Mouse (Mus musculus): ENCODE results near the gene Kctd15.

Gene Kctd15

DNA sequence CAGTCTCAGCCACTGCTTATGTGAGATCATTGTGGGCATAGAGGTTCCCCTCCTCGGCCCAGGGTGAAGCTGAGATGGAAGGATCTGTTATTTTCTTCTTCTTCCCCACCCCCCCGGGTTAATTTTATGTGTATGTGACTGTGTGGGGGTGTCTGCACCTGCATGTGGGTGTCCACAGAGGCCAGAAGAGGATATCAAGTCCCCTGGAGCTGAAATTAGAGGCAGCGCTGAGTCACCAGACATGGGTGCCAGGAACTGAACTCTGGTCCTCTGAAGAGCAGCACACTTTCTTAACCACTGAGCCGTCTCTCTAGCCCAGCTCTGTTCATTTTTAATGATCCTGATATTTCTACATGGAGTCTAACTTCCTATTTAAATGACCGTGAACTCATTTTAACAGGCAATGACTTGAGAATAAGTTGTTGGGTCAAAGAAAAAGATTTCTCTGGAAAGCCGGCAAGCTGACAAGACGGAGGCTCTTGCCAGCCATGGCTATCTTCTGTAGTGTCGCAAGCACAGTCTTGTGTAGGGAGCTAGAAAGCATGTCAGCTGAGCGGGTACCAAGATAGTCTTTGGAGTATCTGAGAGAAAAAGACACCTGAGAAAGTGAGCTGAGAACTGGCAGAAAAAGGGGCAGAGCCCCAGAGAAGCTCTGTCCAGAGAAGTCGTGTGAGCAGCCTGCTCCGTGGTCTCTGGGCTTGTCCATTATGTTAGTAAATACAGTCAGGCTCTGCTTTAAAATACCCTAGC lies 38.2 kb downstream of the Kctd15 start:
- DNase-seq = no peak

DNA sequence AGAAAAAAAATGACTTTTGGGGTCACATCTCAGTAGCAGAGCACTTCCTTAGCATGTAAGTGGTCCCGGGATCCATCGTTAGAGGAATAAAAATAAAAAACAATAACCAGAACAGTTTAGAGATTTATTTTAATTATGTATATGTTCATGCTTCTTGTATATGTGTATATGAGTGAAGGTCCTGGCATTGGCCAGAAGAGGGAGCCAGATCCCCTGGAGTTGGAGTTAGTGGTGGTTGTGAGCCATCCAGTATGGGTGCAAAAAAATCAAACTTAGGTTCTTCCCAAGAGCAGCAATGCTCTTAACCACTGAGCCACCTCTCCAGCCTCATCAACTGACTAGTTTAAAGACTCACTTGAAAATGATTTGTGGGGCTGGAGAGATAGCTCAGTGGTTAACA lies 40.3 kb downstream of the Kctd15 start:
- DNase-seq = peak; percentile 21

DNA sequence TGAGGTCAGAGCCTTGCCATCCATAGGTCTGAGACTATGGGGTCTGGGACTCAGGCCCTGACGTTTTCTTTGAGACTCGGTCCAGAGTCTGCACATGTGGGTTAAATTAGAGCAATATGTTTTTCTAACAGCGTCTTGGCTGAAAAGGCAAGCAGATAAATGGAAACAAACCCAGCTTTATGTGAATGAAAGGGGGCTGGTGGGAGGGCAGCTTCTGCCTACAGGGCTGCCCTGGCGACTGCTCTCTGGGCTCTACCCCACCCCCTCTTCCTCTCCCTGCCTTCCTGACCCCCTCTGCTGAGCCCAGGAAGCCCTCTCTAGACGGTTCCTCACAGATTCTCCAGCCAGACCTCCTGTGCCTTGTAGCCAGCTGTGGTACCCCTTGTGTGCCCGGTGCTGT lies 46.1 kb downstream of the Kctd15 start:
- no peak for DNase-seq

DNA sequence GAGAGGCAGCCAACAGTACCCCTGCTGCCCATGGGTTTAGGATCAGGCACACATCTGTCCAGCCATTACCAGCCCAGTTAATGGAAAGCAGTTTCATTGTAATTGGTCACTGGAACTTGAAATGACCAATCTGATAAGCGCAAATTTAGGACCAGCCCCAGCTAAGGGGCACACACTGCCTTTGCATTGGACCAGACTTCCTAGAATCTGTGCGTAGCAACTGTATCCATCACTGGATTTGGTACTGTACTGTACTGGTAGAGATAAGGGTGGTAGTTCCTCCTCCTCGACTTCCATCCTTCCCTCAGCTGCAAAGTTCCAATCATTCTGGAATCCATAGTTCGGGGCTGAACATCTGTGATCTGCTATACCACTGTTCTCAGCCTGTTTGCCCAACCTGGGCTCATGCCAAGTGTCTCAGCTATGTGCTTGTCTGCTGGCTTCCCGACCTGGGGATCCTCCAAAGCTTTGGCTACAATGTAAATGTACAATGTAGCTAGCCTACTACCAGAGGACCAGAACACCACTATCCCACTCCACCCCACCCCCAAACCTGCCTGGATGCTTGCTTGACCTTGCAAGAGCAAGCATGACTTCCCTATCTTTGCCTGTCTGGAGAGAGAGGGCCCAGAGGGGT lies 49.1 kb downstream of the Kctd15 start:
- no peak for DNase-seq

DNA sequence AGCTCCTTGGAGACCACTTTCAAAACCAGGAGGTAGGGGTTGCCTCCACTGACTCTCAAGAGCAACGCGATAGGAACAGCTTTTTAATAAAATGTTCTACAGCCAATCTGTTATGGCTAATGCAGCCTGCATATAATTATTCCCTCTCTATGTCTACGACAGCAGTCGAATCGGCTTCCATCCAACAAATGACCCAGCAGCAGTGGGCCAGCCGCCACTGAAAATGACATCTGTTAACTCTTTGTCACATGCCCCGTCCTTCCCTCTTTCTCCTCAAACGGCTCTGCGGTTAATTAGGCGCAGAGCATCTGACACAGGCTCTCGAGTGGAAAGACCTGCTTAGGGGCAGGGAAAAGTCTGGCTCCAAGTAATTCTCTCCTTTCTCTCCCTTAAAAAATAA lies 49.8 kb downstream of the Kctd15 start:
- no peak for DNase-seq

DNA sequence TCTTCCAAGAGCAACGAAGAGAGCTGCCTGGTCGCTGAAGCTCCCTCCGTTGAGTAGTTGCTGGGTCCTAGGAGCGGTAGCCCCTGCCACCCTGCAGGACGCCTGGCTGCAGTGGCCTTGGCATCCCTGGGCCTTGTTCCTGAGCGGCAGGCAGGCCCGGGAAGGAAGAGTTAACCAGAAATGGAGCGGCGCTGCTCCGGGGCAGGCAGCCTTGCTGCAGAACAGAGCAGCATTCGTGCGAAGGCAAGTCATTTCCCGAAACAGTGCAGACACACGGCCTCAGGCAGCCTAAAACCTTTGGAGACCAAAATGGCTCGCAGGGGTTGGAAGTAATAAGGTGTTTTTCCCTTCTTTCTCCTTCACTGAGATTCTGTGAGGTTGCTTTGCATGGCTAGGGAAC lies 50.5 kb downstream of the Kctd15 start:
- no peak for DNase-seq

DNA sequence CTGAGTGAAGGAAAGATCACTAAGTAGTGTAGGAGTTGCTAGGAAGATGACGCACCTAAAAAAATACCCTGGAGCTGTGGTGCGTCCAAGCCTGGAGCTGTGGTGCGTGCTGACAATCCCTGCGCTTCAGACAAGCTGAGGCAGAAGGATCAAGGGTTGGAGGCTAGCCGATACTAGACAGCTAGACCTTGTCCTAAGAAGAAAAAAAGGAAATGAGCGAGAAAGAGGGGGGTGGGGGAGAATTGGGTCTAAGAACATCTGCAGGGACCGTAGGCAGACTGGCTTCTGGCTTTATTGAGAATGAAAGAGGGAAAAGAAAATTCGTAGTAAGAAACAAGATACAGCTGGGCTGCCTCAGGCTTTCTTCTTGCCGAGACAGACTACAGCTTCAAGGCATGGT lies 58.0 kb downstream of the Kctd15 start:
- DNase-seq = no peak

DNA sequence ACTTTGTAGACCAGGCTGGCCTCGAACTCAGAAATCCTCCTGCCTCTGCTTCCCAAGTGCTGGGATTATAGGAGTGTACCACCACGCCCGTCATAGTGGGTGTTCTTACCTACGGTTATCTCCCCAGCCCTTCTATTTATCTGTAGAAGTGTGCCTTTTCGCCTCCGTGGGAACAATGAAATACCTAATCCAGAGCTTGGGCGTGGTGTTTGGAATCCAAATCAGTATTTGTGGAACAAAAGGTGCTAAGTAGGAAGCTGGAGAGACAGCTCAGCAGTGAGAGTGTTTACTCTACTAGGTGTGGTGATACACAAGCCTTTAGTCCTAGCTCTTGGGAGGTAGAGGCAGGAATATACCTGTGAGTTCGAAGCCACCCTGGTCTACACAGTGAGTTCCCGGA lies 58.5 kb downstream of the Kctd15 start:
- DNase-seq = no peak

DNA sequence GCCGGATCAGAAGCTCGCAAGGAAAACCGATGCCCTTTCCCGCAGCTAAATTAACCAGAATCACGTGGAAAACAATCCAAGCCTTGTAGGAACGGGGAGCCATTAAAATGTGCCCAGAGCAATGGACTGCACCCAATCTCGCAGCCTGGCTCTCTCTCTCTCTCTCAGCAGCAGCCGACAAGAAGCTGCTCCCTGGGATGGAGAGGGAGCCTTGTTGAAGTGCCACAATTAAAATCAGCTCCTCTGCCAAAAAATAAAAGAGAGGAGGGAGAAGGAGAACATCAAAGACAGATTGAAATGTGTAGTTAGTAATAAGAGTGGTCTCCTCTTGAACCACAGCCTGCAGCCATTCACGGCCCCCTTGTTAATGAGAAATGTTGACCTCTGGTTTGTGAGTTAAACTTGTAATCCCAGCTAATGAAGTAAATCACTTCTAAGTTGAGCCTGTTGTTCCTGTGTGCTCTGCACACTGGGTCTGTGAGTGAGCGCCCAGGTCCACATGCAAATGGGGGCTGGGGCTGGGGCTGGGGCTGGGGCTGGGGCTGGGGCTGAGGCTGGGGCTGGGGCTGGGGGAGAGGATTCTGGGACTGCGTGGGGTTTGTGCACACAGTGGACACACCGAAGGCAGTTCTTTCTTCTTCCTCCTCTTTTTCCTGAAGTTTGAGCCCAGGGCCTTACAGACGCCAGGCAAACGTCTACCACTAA lies 59.8 kb downstream of the Kctd15 start:
- DNase-seq = no peak

DNA sequence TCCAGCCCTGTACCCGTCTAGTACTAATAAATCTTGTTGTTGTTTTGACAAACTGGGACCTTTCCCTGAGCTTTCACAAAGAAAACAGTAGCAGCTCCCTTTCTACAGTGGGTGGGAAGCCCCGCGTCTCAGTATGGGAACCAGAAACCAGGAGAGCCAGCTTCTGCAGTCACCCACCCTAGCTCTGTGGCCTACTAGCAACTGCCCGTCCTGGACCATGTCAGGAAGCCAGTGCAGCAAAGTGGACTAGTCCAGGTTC lies 61.3 kb downstream of the Kctd15 start:
- no peak for DNase-seq

DNA sequence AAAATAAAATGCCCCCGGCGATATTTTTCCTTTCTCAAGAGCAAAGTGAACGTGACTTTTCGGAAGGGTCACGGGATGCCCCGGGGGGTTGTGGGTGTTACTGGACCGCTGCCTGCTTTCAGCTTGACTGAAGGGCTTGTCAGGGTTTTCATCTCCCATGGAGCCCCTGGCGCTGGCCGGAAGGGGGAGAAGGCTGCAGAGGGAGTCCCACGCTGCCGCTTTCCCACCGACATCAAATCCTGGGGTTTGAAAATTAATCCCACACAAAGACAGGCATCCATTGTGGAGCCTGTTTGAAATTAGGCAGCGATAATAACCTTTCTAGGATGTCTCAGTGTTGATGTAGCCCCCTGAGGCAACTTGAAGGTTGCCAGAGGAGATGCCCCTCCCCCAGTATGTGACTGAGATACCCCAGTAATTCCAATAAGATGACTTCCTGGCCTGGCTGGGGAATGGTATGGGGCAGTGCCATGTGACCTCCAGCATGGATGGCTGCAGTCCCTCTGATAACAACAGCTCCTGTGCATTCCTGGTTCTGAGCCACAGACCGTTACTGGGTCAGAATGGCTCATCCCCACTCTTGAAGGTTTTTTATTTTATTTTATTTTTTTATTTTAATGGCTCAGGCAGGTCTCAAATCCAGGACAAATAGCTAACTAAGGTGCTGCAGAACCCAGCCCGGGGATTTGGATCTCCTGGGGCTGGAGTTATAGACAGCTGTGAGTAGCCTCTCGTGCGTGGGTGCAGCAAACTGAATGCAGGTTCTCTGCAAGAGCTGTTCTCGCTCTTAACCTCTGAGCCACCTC lies 61.8 kb downstream of the Kctd15 start:
- DNase-seq = peak; percentile 20

DNA sequence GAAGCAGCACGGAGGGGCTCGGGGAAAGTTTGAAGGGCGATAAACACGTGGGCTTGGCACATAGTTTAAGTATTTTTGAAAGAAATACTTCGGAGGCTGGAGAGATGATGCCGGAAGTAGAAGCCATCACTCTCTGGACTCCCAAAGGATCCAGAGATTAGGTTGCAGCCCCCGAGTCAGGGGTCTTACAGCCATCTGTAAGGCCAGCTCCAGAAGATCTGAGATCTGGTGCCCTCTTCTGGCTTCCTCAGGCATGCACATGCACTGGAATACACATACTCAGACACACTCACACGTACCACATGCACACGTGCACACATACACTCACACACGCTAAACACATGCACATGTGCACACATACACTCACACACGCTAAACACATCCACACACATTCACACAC lies 65.8 kb downstream of the Kctd15 start:
- DNase-seq = no peak

All from lung, postnatal 14 days (tissue).